Mouse (Mus musculus): ENCODE results near the gene Gsta4.
"Not testable (repeated sequence)": the region's sequence is repeated elsewhere in the genome, so short reads cannot be mapped to it uniquely, and the experiment has no call there.

Gene Gsta4

GRCm38 (mm10) chr9:78182474-78182873, at the start of gene Gsta4:
Gsta4 (plus strand) TSS chr9:78182774.
- DNase-seq (ENCODE audit: low read depth, low spot score): not testable (repeated sequence)

GRCm38 (mm10) chr9:78135658-78136057, 46.9 kb upstream of the Gsta4 start:
- DNase-seq (ENCODE audit: low read depth, low spot score): no peak

GRCm38 (mm10) chr9:78138044-78138676, 44.4 kb upstream of the Gsta4 start:
- peak; percentile 29 for DNase-seq (ENCODE audit: low read depth, low spot score)

DNA sequence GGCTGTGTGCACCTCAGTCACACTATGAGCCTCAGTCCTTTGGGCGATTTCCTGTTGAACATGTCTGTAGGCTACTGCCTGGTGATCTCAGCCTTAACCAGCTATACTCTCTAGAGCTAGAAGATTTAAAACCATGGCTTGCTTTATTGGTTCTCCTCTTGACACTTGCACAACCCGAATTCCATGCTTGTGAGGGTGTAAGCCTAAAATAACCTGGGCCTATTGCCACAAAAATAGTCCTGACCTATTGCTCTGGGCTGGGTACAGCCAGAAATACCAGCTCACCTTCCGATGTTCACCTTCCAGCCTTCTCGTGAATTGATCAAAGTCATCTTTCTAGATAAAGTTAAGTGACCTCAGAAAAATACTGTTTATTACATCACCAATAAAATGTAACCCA, 43.1 kb upstream of the Gsta4 start:
- no peak for DNase-seq (ENCODE audit: low read depth, low spot score)

DNA sequence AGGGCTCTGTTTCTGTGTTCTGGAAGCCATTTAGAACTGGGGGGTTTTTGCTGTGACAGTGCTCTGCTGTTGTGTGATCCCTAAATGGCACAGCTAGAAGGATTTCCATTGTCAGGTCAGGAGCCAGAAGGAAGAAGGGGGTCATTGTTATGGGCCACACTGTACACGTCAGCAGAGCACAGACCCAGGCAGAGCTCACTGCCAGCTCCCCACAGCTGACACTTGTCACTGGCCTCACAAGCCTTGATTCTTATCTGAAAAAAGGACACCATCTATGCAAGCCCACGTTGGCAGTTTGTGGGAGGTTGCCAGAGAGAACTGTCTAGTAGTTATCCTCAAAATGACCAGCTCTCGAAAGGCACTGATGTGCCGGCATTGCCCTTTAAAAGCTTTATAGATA, 36.5 kb upstream of the Gsta4 start:
- DNase-seq (ENCODE audit: low read depth, low spot score): no peak

- DNase-seq (ENCODE audit: low read depth, low spot score): no peak
These were observed 35.9 kb upstream of the Gsta4 start for GRCm38 (mm10) chr9:78146627-78147026.

GRCm38 (mm10) chr9:78148149-78148548, 34.4 kb upstream of the Gsta4 start:
- DNase-seq (ENCODE audit: low read depth, low spot score): no peak

DNA sequence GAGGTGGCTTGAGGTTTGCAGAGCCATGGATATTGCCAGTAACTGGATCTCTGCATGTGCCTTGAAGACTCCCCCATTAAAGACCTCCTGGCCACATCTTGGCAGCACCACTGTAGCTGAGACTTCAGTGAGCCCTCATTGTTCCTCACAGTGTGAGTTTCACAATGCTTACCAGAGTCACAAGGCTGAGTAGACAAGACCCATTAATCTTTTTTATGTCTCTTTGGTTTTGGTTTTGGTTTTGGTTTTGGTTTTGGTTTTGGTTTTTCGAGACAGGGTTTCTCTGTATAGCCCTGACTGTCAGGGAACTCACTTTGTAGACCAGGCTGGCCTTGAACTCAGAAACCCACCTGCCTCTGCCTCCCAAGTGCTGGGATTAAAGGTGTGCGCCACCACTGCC, 32.8 kb upstream of the Gsta4 start:
- DNase-seq (ENCODE audit: low read depth, low spot score): not testable (repeated sequence)

DNA sequence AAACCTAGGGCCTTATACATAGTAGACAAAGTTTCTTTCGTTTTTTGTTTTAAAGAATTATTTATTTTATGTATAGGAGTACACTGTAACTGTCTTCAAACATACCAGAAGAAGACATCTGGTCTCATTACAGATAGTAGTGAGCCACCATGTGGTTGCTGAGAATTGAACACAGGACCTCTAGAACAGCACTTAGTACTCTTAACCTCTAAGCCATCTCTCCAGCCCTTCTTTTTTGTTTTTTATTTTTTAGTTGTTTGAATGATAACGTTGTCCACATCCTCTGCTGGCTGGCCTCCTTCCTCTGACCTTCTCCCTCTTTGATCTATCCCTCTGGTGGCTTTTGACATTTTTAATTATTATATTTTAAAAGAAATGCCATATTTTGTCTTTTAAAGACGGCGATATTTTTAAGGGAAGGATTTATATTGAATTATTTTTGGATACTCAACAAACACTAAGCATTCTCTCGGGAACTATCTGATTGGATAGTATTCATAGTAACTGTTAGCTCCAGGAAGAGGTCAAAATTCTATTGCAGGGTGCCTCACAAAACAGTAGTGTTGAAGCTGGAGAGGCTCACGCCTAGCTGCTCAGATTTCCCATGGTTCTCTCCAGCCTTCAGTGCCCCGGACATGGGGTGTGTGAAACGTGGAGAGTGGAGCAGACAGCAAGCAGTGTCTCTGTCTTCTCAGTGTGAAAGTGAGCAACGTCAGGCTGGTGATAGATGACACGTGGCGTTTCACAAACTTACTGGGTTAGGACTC, 28.2 kb upstream of the Gsta4 start:
- no peak for DNase-seq (ENCODE audit: low read depth, low spot score)

GRCm38 (mm10) chr9:78157221-78157620, 25.4 kb upstream of the Gsta4 start:
- no peak for DNase-seq (ENCODE audit: low read depth, low spot score)

DNA sequence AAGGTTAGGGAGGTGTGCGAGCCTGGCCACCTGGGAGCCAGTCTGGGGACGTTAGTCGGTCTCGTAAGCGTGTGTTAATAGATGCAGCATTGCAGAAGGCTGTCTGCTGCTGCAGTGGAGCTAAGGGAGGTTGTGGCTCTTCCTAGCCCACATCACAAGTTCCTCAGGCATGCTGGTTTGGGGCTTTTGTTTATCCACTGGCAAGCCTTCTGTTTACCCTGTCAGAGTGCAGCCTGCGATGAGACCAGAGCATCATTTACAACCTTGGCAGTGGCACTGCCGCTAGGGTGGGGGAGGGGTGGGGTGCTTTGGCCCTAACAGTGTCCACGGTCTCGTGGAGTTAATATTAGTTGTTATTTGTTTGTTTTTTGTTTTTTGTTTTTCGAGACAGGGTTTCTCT, 19.3 kb upstream of the Gsta4 start:
- DNase-seq (ENCODE audit: low read depth, low spot score): no peak

DNA sequence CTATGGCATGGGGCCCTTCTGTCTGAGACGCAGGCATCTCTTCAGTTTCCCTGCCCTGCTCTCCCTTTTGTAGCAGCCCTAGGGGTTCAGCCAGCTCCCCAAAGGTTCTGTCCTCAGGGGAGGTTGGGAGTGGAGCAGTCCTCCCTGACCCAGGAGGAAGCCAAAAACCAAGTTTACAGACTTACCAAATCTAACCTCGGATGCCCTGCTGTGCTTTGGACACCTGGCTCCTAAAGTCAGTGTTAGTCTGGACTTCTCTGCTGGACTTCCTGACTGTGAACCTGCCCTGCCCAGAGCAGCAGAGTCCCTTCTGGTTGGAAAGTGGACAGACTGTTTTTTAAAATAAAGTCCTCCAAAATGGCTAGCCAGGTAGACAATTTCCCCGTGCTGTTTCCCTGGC, 17.8 kb upstream of the Gsta4 start:
- DNase-seq (ENCODE audit: low read depth, low spot score): no peak

DNA sequence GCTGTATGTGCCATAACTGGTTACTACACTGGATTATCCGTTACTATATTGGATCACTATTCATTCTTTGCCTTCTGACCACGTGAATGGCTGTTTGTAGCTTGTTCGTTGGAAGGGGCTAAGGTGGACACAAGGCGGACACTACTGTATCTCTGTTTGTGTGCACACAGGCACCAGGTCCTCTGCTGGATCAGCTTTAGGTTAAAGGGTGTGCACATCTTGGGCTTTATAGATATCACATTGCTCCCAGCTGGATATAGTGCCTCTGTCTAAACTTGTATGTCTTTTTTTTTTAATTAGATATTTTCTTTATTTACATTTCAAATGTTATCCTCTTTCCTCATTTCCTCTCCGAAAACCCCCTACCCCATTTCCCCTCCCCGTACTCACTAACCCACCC, 17.1 kb upstream of the Gsta4 start:
- DNase-seq (ENCODE audit: low read depth, low spot score): no peak

DNA sequence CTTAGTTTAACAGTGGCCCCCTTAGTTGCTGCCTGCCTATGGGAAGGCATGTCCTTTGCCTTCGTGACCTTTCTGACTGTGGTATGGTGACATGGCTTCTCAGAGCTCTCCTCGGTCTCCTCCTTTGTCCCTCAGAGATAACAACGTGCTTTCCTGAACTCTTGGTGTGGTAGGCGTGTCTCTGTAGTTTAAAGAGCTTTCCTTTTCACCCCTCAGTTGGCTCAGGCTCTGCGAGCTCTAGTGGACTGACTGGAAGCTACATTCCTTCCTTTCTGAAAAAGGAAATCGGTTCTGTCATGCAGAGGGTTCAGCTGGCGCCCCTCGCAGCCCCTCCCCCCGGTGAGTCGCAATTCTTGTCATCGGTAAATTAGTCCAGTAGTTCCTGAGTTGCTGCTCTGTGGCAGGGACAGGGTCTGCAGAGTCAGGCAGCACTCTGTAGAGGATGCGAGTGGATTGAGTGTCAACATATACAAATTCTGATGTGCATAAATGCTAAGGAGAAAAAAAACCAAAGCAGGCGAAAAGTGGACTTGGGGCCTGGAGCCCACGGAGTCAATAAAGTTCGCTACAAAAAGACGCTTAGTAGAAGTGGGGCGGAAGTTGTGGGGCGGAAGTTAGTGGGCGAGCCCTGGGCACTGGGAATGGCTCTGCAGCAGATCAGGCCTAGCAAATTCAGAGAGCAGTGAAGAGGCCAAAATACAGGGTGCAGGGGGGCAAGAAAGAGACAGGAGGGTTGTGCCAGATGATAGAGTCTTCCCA, 15.7 kb upstream of the Gsta4 start:
- peak; percentile 94 for DNase-seq (ENCODE audit: low read depth, low spot score)

DNA sequence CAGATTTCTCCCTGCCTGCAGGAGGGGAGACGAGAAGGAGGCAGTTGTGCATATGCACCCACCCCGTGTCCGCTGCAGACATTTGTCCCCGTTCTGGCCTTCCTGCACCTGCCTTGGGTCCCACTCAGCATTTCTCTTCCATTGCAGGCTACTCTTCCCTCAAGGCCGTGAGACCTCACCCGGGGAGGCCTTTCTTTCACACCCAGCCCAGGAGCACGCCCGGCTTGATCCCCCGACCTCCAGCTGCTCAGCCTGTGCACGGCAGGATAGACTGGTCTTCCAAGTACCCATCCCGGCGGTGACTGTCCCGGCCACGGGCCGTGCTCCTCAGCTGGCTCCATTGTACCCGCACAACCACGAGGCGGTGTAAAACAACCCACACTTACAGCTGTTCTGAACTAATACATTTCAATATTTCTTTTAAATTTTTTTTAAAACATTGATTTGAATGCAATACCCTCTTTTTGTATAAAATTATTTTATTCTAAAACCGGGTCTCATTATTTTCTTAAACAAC, 15.1 kb upstream of the Gsta4 start:
- peak; percentile 72 for DNase-seq (ENCODE audit: low read depth, low spot score)

- peak; percentile 81 for DNase-seq (ENCODE audit: low read depth, low spot score)
These were observed 13.7 kb upstream of the Gsta4 start for GRCm38 (mm10) chr9:78168864-78169263.

DNA sequence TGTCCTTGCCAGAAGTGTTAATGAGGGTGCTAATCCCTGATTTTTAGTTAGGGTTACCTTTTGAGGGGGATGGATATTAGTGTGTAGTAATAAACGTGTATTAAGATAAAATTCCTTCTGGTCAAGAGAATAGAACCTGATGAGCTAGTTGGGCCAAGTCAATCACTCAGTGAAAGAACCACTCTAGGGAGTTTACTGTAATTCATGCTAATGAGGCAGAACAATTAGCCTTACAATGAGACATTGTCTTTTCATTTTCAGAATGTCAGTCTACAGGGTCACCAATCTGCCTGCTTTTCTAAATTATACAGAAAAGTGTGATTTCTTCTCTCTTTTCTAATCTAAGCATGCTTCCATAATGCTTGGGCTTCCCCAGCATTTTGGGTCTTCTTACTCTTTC, 8.6 kb upstream of the Gsta4 start:
- peak; percentile 53 for DNase-seq (ENCODE audit: low read depth, low spot score)

DNA sequence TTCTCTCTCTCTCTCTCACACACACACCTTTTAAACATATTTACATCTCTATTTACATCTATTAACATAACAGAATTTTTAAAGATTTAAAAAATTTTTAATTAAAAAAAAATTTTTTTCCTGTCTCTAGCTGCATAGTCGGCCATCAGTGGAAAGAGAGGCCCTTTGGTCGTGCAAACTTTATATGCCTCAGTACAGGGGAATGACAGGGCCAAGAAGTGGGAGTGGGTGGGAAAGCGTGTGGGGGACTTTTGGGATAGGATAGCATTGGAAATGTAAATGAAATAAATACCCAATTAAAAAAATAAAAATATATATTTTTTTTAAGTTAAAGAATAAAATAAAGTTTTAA, 7.7 kb upstream of the Gsta4 start:
- not testable (repeated sequence) for DNase-seq (ENCODE audit: low read depth, low spot score)

GRCm38 (mm10) chr9:78175277-78176200, 7.0 kb upstream of the Gsta4 start:
- peak; percentile 94 for DNase-seq (ENCODE audit: low read depth, low spot score)

GRCm38 (mm10) chr9:78176201-78176727, 6.3 kb upstream of the Gsta4 start:
- DNase-seq (ENCODE audit: low read depth, low spot score): peak; percentile 95

DNA sequence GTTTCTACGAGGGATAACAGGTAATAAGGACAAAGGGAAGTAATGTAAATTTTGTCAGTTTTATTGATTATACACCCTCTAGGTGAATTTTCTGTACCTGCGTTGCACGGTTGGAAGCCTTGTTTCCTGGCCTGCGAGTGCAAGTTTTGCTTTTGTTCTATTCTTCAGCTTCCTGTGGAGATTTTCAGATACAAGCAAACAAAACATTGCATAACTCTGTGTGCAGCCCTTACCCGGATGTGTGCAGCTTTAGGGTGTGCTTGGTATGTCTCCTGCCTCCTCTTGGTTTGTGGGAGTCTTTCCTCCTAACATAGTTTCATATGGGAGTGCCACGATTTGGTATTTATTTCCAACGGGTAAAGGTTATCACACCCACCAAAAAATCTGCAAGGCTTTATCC, 5.7 kb upstream of the Gsta4 start:
- DNase-seq (ENCODE audit: low read depth, low spot score): peak; percentile 91
